Mouse (Mus musculus): Measurements from ENCODE around the gene Dhrs13. TPM values are rescaled to one million over a fixed set of nuclear protein-coding genes. Genes with fewer than 3 reads are reported as not detected.

Dhrs13 gene
- polyA plus RNA-seq, 1 experiment, result 10.8 TPM

DNA sequence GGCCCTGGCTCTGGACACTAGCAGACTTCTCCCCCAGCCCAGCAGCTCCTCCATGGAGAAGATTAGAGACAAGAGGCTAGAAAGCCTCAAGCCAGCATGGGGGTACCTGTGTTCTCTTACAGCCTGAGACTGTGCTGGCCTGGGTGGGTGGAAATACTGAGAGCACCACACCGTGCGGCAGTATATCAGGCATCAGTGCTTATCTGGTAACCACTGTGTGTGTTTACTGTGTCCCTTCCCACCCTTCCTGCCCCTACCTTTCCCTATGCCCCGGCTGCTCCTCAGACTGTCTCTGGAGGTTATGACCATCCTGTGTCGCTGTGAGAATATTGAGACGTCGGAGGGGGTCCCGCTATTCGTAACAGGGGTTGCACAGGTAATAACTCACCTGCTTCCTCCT lies 21.0 kb downstream of the Dhrs13 start:
- no peak overlapping the region for H3K27ac ChIP-seq (ENCODE audit: control insufficient read depth, insufficient read depth, low read depth, low read length, poor library complexity)
- H3K4me1 ChIP-seq (ENCODE audit: control insufficient read depth, insufficient read depth, low read length), result no peaks in the 10 kb centered on the region
- 75% methylated on average over 8 of the region's 8 CpGs for WGBS
- H3K4me3 ChIP-seq (replicated peaks; ENCODE audit: control insufficient read depth, low read depth, low read length), result no peak overlapping the region
- TF ChIP-seq CTCF (IDR thresholded peaks at IDR 0.05; ENCODE audit: control insufficient read depth, insufficient read depth, low read length) (no peak), POLR2A (IDR thresholded peaks at IDR 0.05; ENCODE audit: borderline replicate concordance, control insufficient read depth, low read depth, low read length) (no peak)

DNA sequence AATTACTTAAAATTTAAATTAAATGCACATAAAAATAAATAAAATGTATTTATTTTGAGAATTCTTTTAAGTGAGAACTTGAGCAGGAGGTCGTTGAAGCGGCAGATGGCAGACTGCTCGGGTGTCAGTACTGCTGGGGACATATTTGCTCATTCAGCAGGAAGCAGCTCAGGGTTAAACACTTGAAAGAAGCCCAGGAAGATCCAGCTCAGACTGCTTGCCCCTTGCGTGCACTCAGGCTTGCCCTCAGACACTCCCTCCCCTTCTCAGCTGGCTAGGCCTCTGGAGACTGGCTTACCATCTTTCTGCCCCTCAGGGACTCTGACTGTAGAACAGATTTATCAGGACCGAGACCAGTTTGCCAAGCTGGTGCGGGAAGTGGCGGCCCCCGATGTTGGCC lies 24.9 kb downstream of the Dhrs13 start:
- Histone ChIP-seq H3K4me3 (replicated peaks; ENCODE audit: control insufficient read depth, low read depth, low read length) (no peak overlapping the region), H3K27ac (ENCODE audit: control insufficient read depth, insufficient read depth, low read depth, low read length, poor library complexity) (no peak overlapping the region), H3K4me1 (ENCODE audit: control insufficient read depth, insufficient read depth, low read length) (peaks cover 3% of the 10 kb centered on the region)
- 79% methylated on average over 8 of the region's 8 CpGs for WGBS
- TF ChIP-seq POLR2A (IDR thresholded peaks at IDR 0.05; ENCODE audit: borderline replicate concordance, control insufficient read depth, low read depth, low read length) (no peak), CTCF (IDR thresholded peaks at IDR 0.05; ENCODE audit: control insufficient read depth, insufficient read depth, low read length) (no peak)

DNA sequence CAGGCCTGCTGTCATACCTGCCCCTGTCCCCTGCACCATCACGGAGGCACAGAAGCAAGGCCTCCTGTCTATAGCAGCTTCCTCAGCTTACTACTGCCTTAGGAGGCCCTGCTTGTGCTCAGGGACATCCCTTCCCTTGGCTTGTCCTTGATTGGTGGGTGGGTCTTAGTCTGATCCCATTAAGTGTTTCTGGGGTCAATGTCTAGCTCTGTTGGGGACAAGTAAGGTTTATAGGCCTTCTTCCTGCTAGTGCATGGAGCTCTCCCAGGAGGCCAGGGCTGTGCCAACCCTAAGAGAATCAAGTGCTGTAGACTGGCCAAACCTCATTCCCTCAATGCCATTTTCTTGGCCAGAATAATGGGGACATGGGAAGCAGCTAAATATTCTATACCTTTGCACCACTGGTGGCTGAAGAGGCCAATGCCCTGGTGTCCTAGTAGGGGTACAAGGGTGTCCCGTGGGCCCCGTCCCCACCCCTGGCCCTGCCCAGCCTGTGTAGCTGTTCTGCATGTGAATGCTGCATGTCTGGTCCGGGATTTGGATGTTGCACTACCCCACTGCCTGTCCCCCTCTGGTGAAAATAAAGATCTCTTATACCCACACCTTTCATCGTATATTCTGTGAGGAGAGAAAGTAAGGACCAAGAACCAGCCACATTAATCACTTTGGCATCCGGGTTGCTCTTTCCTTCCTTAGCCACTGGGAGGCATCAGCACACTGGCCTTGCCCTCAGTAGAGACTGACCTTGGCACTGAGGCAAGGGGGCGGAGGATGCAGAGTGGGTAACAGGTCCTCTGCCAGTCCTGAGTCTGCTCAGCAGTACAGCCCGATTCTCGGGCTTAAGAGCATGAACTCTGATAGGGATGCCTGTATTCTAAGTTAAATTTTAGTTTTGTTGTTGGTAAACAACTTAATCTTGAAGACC lies 28.0 kb downstream of the Dhrs13 start:
- Histone ChIP-seq H3K4me1 (ENCODE audit: control insufficient read depth, insufficient read depth, low read length) (peaks cover 4% of the 10 kb centered on the region), H3K27ac (ENCODE audit: control insufficient read depth, insufficient read depth, low read depth, low read length, poor library complexity) (no peak overlapping the region), H3K4me3 (replicated peaks; ENCODE audit: control insufficient read depth, low read depth, low read length) (no peak overlapping the region)
- WGBS, result 38% methylated on average over 9 of the region's 9 CpGs
- no peak for TF ChIP-seq POLR2A (IDR thresholded peaks at IDR 0.05; ENCODE audit: borderline replicate concordance, control insufficient read depth, low read depth, low read length)
- TF ChIP-seq CTCF (IDR thresholded peaks at IDR 0.05; ENCODE audit: control insufficient read depth, insufficient read depth, low read length), result peak; percentile 98

DNA sequence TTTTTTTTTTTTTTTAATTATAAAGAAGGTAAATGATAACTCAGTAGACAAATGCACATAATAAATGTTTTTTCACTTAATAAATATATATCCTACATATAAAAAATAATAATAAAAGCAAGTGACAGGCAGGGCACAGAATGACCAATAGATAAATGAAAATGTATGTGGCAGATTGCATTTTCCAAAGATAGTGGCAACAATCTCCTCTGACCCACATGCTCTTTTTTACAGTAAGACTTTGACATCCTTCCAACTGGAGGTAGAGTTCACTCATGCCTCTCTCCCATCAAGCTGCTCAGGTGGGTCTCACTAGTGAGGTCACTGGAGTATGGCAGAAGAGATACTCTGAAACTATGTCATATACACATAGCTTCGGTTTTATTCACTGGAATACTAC lies 30.5 kb downstream of the Dhrs13 start:
- WGBS, result 53% methylated on average over 1 of the region's 1 CpGs
- Histone ChIP-seq H3K27ac (ENCODE audit: control insufficient read depth, insufficient read depth, low read depth, low read length, poor library complexity) (no peak overlapping the region), H3K4me3 (replicated peaks; ENCODE audit: control insufficient read depth, low read depth, low read length) (no peak overlapping the region), H3K4me1 (ENCODE audit: control insufficient read depth, insufficient read depth, low read length) (peaks cover 6% of the 10 kb centered on the region)
- no peak for TF ChIP-seq CTCF (IDR thresholded peaks at IDR 0.05; ENCODE audit: control insufficient read depth, insufficient read depth, low read length)
- no peak for TF ChIP-seq POLR2A (IDR thresholded peaks at IDR 0.05; ENCODE audit: borderline replicate concordance, control insufficient read depth, low read depth, low read length)

DNA sequence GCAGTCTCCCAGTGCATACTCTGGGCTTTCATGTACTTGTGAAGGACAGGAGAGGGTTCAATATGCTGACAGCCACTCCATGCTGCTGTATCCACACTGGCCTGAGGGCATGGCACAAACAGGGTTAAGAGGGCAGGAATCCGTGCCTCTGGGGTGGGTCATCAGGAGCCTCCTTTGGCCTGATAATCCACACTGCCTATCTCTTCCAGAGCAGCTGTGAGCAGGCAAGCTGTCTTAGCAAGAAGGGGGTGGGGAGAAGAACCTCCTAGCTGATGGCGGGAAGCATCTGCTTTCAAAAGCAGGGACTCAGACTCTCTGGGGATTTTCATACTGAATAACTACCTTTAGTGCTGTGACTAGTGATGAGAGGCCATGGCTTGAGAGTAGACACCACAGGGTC lies 33.8 kb downstream of the Dhrs13 start:
- peak overlapping the region; percentile 75 for H3K27ac ChIP-seq (ENCODE audit: control insufficient read depth, insufficient read depth, low read depth, low read length, poor library complexity)
- no peak; the same call in 1 of the 2 replicates for TF ChIP-seq POLR2A (IDR thresholded peaks at IDR 0.05; ENCODE audit: borderline replicate concordance, control insufficient read depth, low read depth, low read length)
- no peak for TF ChIP-seq CTCF (IDR thresholded peaks at IDR 0.05; ENCODE audit: control insufficient read depth, insufficient read depth, low read length)
- peaks cover 5% of the 10 kb centered on the region for H3K4me1 ChIP-seq (ENCODE audit: control insufficient read depth, insufficient read depth, low read length)
- H3K4me3 ChIP-seq (replicated peaks; ENCODE audit: control insufficient read depth, low read depth, low read length), result no peak overlapping the region
- 49% methylated on average over 2 of the region's 2 CpGs for WGBS

DNA sequence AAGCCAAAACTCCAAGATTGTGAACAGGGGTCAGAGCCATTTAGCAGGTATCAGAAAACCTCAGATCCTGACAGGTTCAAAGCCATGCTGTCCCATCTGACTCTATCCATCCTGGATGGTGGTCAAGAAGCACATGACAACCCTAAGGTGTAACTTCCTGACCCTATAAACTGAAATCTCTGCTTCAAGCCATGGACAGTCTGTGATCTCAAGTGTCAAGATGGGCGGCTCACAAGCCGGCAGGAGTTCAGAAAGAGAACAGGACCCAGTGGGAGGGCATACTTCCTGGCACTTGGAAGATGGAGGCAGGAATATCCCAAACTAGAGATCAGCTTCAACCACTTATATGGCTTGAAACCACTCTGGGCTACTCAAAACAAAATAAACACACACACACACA lies 34.6 kb downstream of the Dhrs13 start:
- WGBS, result 90% methylated on average over 2 of the region's 2 CpGs
- TF ChIP-seq CTCF (IDR thresholded peaks at IDR 0.05; ENCODE audit: control insufficient read depth, insufficient read depth, low read length), result no peak
- TF ChIP-seq POLR2A (IDR thresholded peaks at IDR 0.05; ENCODE audit: borderline replicate concordance, control insufficient read depth, low read depth, low read length), result no peak
- Histone ChIP-seq H3K27ac (ENCODE audit: control insufficient read depth, insufficient read depth, low read depth, low read length, poor library complexity) (peak overlapping the region; percentile 75; the same call in 1 of the 2 replicates), H3K4me1 (ENCODE audit: control insufficient read depth, insufficient read depth, low read length) (peaks cover 4% of the 10 kb centered on the region), H3K4me3 (replicated peaks; ENCODE audit: control insufficient read depth, low read depth, low read length) (no peak overlapping the region)

DNA sequence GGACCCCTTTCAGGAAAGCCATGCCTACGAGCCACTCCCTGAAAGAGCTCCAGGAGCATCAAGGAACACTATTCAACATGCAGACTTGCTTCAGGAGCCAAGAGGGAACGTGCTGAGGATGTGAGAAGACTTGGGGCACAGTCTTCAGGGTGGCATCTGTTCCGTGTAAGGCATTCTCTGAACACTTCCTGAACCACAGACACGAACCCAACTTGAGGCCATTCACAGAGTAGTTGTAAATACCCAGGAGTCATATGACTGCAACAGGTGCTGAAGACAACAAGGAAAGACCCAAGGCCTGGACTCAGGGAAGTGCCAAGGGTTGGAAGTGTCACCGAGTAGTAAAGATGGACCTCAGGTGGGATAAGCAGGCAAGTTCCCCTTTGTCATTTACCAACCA lies 35.5 kb downstream of the Dhrs13 start:
- Histone ChIP-seq H3K4me3 (replicated peaks; ENCODE audit: control insufficient read depth, low read depth, low read length) (no peak overlapping the region), H3K27ac (ENCODE audit: control insufficient read depth, insufficient read depth, low read depth, low read length, poor library complexity) (peak overlapping the region; percentile 25), H3K4me1 (ENCODE audit: control insufficient read depth, insufficient read depth, low read length) (peaks cover 3% of the 10 kb centered on the region; the same call in 1 of the 2 replicates)
- WGBS, result 58% methylated on average over 5 of the region's 5 CpGs
- no peak for TF ChIP-seq POLR2A (IDR thresholded peaks at IDR 0.05; ENCODE audit: borderline replicate concordance, control insufficient read depth, low read depth, low read length)

DNA sequence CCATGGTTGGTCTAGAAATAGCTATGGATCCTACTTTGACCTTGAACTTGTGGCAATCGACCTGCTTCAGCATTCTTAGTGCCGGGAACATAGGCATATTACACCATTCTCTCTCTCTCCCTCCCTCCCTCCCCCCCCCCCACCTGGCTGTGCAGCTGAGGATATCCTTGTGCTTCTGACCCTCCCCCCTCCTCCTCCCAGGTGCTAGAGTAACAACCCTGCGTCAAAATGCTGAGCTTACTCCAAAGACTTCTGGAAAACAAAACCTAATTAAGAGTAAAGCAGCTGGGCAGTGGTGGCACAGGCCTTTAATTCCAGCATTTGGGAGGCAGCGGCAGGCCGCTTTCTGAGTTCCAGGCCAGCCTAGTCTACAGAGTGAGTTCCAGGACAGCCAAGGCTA lies 37.0 kb downstream of the Dhrs13 start:
- Histone ChIP-seq H3K4me1 (ENCODE audit: control insufficient read depth, insufficient read depth, low read length) (peaks cover 3% of the 10 kb centered on the region; the same call in 1 of the 2 replicates), H3K4me3 (replicated peaks; ENCODE audit: control insufficient read depth, low read depth, low read length) (no peak overlapping the region), H3K27ac (ENCODE audit: control insufficient read depth, insufficient read depth, low read depth, low read length, poor library complexity) (peak overlapping the region; percentile 93)
- TF ChIP-seq POLR2A (IDR thresholded peaks at IDR 0.05; ENCODE audit: borderline replicate concordance, control insufficient read depth, low read depth, low read length) (no peak), CTCF (IDR thresholded peaks at IDR 0.05; ENCODE audit: control insufficient read depth, insufficient read depth, low read length) (no peak)
- WGBS, result 60% methylated on average over 5 of the region's 5 CpGs

Data from bone marrow, adult 2 months (tissue).